Mouse (Mus musculus) CH12.LX (cell line): ENCODE measurements around the gene Bud23.

Source experiments
- CTCF ChIP-seq, 2 experiments: IDR thresholded peaks in 1 of 2; conservative IDR thresholded peaks in 1 of 2; 2 replicates each; pipeline ENCODE4 v1.5.1; 2011 to 2012; ENCODE audit warnings: low read depth in 2 of 2, low read length in 2 of 2, improper control_type of control experiment in 1 of 2, inconsistent platforms in 1 of 2, mild to moderate bottlenecking in 1 of 2, moderate library complexity in 1 of 2
- E2F4 ChIP-seq: IDR thresholded peaks from 2 replicates; pipeline ENCODE4 v1.6.1; 2011; ENCODE audit warnings: low read depth, low read length, improper control_type of control experiment; ENCODE audit not compliant: insufficient replicate concordance
- EP300 ChIP-seq: IDR thresholded peaks from 2 replicates; pipeline ENCODE4 v1.6.1; 2011; ENCODE audit warnings: low read length, improper control_type of control experiment
- MAFK ChIP-seq: IDR thresholded peaks from 2 replicates; pipeline ENCODE4 v1.6.1; 2011; ENCODE audit warnings: low read length, improper control_type of control experiment; ENCODE audit not compliant: insufficient replicate concordance
- MEF2A ChIP-seq: IDR thresholded peaks from 2 replicates; pipeline ENCODE4 v1.6.1; 2014; ENCODE audit warnings: low read depth, mild to moderate bottlenecking, inconsistent platforms, low read length, improper control_type of control experiment, borderline replicate concordance
- POLR2A ChIP-seq: IDR thresholded peaks from 2 replicates; pipeline ENCODE4 v1.6.1; 2011; ENCODE audit warnings: low read depth, mild to moderate bottlenecking, improper control_type of control experiment, low read length
- TCF12 ChIP-seq: IDR thresholded peaks from 2 replicates; pipeline ENCODE4 v1.6.1; 2014; ENCODE audit warnings: low read depth, mild to moderate bottlenecking, inconsistent platforms, low read length, improper control_type of control experiment
- USF1 ChIP-seq: IDR thresholded peaks from 2 replicates; pipeline ENCODE4 v1.6.1; 2014; ENCODE audit warnings: low read depth, mild to moderate bottlenecking, inconsistent platforms, low read length, improper control_type of control experiment

- TF ChIP-seq E2F4 (no peak), EP300 (no peak), MAFK (no peak), CTCF (conservative IDR thresholded peaks at IDR 0.05 in 1 of 2, IDR thresholded peaks at IDR 0.05 in 1 of 2; ENCODE audit: low read depth in 2 of 2, low read length in 2 of 2) (peak; percentile 63 to 80), POLR2A (no peak), TCF12 (no peak), USF1 (no peak), MEF2A (no peak)
Observed at GRCm38 (mm10) chr5:135012671-135013441, 51.9 kb downstream of the Bud23 start.
